Mouse (Mus musculus): Measurements from ENCODE around the gene Ddc. TPM values are rescaled to one million over a fixed set of nuclear protein-coding genes. Genes with fewer than 3 reads are reported as not detected.
A peak's percentile ranks its signal among the peaks of the same experiment; 100 is the strongest.

Gene Ddc
- polyA plus RNA-seq, 1 experiment from 2014 or later: 20.7 TPM

GRCm38 (mm10) chr11:11901509-11901908, 3.6 kb upstream of the Ddc start:
- 0 out of 2 replicates have a peak, but pooled peaks have one; percentile 51 for ATAC-seq (ENCODE audit: insufficient number of reproducible peaks, low FRiP score, low TSS enrichment, low read depth)
- 50% methylated on average over 5 of the region's 5 CpGs for WGBS
- no peaks in the 10 kb centered on the region for H3K4me1 ChIP-seq

GRCm38 (mm10) chr11:11898496-11898895, 552 bp upstream of the Ddc start:
- Histone ChIP-seq H3K4me2 (replicated peaks) (no peak overlapping the region), H3K27ac (replicated peaks) (no peak overlapping the region), H3K9ac (no peak overlapping the region), H3K9me3 (replicated peaks) (no peaks in the 10 kb centered on the region), H3K4me1 (no peaks in the 10 kb centered on the region), H3K4me3 (replicated peaks) (no peak overlapping the region), H3K27me3 (no peaks in the 10 kb centered on the region), H3K36me3 (no peaks in the 10 kb centered on the region)
- WGBS: 87% methylated on average over 3 of the region's 3 CpGs
- no peak for ATAC-seq (ENCODE audit: insufficient number of reproducible peaks, low FRiP score, low TSS enrichment, low read depth)

More at GRCm38 (mm10) chr11:11901509-11901908, 3.6 kb upstream of the Ddc start:
- Histone ChIP-seq H3K9ac (no peak overlapping the region), H3K27ac (replicated peaks) (no peak overlapping the region), H3K4me3 (replicated peaks) (no peak overlapping the region), H3K9me3 (replicated peaks) (no peaks in the 10 kb centered on the region), H3K36me3 (no peaks in the 10 kb centered on the region), H3K4me2 (replicated peaks) (no peak overlapping the region), H3K27me3 (no peaks in the 10 kb centered on the region)

GRCm38 (mm10) chr11:11895479-11895878, 2.5 kb downstream of the Ddc start:
- 82% methylated on average over 2 of the region's 2 CpGs for WGBS
- H3K27me3 ChIP-seq: no peaks in the 10 kb centered on the region

GRCm38 (mm10) chr11:11893769-11894168, 4.2 kb downstream of the Ddc start:
- Histone ChIP-seq H3K4me3 (replicated peaks) (no peak overlapping the region), H3K4me1 (no peaks in the 10 kb centered on the region), H3K9me3 (replicated peaks) (no peaks in the 10 kb centered on the region), H3K27me3 (no peaks in the 10 kb centered on the region), H3K9ac (no peak overlapping the region), H3K4me2 (replicated peaks) (no peak overlapping the region), H3K36me3 (no peaks in the 10 kb centered on the region), H3K27ac (replicated peaks) (no peak overlapping the region)
- no peak for ATAC-seq (ENCODE audit: insufficient number of reproducible peaks, low FRiP score, low TSS enrichment, low read depth)
- 71% methylated on average over 1 of the region's 1 CpGs for WGBS

More at GRCm38 (mm10) chr11:11895479-11895878, 2.5 kb downstream of the Ddc start:
- Histone ChIP-seq H3K4me2 (replicated peaks) (no peak overlapping the region), H3K9me3 (replicated peaks) (no peaks in the 10 kb centered on the region), H3K4me1 (no peaks in the 10 kb centered on the region), H3K27ac (replicated peaks) (no peak overlapping the region), H3K9ac (no peak overlapping the region), H3K36me3 (no peaks in the 10 kb centered on the region), H3K4me3 (replicated peaks) (no peak overlapping the region)
- ATAC-seq (ENCODE audit: insufficient number of reproducible peaks, low FRiP score, low TSS enrichment, low read depth): no peak

DNA sequence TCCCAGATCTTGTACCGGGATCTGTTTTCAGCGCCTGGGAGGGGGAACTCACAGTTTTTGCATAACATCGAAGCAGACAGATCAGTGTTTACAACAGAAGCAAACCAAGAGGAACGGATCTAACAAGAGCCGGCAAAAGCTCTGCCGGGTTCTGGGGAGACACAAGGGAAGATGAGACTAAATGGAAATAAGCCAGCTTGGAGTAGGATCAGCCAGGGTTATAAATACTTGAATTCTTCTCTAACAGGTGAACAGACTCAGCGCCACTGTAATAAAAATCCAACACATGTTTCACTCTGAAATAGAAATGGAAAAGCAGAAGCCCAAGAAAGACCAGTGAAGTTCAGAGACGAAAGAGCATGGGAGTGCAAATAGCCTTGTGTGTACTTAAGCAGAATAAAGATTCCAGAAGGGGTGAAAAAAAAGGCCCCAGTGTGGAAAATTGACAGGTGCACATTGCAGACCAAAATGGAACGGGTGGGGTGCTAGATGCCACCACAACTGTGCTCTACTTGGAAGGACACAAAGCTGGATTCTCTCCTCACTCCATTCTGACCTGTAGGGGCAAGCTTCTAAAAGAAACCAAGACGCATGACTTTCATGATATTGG, 4.8 kb downstream of the Ddc start:
- Histone ChIP-seq H3K9me3 (replicated peaks) (no peaks in the 10 kb centered on the region), H3K4me2 (replicated peaks) (no peak overlapping the region), H3K9ac (no peak overlapping the region), H3K36me3 (no peaks in the 10 kb centered on the region), H3K4me1 (no peaks in the 10 kb centered on the region), H3K27ac (replicated peaks) (no peak overlapping the region), H3K4me3 (replicated peaks) (no peak overlapping the region), H3K27me3 (no peaks in the 10 kb centered on the region)
- ATAC-seq (ENCODE audit: insufficient number of reproducible peaks, low FRiP score, low TSS enrichment, low read depth): 0 out of 2 replicates have a peak, but pooled peaks have one; percentile 19
- WGBS: 47% methylated on average over 10 of the region's 10 CpGs

- Histone ChIP-seq H3K4me2 (replicated peaks) (no peak overlapping the region), H3K27me3 (no peaks in the 10 kb centered on the region), H3K9ac (no peak overlapping the region), H3K4me3 (replicated peaks) (no peak overlapping the region), H3K27ac (replicated peaks) (no peak overlapping the region), H3K9me3 (replicated peaks) (no peaks in the 10 kb centered on the region), H3K4me1 (0 out of 2 replicates have a peak, but pooled peaks cover 2% of the 10 kb centered on the region), H3K36me3 (no peaks in the 10 kb centered on the region)
- ATAC-seq (ENCODE audit: insufficient number of reproducible peaks, low FRiP score, low TSS enrichment, low read depth): no peak
These were observed 6.1 kb downstream of the Ddc start for GRCm38 (mm10) chr11:11891832-11892231.

DNA sequence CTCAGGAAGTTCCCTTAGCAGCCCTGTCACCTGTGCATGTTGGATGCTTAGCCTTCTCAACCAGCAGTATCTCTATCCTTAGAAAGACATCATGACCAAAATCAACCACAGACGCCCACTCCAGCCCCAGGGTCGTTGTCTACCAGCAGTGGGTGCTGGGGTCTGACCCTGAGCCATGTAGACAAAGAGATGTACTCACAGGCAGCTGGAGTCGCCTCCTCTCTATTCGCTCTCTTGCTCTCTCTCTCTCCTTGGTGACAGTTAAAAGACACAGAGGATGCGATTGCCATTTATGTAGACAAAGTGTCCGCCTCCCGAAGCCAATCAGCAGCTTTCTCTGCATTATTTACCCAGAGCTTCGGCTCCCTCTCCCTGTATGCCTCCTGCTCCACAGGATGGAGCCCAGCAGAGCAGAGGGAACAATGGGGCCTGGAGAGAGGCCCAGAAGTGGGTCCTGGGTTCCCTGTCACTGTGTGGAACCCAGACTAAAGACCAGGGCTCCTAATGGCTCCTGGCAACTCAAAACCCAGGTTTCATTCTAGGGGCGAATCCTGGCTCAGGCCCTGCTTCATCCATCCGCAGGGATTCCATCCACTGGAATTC, 7.7 kb downstream of the Ddc start:
- ATAC-seq (ENCODE audit: insufficient number of reproducible peaks, low FRiP score, low TSS enrichment, low read depth): no peak
- H3K27ac ChIP-seq (replicated peaks): no peak overlapping the region
- H3K4me2 ChIP-seq (replicated peaks): no peak overlapping the region
- H3K27me3 ChIP-seq: no peaks in the 10 kb centered on the region
- no peak overlapping the region for H3K4me3 ChIP-seq (replicated peaks)
- H3K36me3 ChIP-seq: no peaks in the 10 kb centered on the region
- no peak overlapping the region for H3K9ac ChIP-seq
- 71% methylated on average over 10 of the region's 10 CpGs for WGBS
- H3K4me1 ChIP-seq: peaks cover 6% of the 10 kb centered on the region; the same call in 1 of the 2 replicates
- no peaks in the 10 kb centered on the region for H3K9me3 ChIP-seq (replicated peaks)

- WGBS: 63% methylated on average over 3 of the region's 3 CpGs
- Histone ChIP-seq H3K4me2 (replicated peaks) (no peak overlapping the region), H3K4me1 (peaks cover 13% of the 10 kb centered on the region), H3K4me3 (replicated peaks) (no peak overlapping the region), H3K9me3 (replicated peaks) (no peaks in the 10 kb centered on the region), H3K36me3 (no peaks in the 10 kb centered on the region), H3K9ac (no peak overlapping the region), H3K27me3 (no peaks in the 10 kb centered on the region), H3K27ac (replicated peaks) (no peak overlapping the region)
- ATAC-seq (ENCODE audit: insufficient number of reproducible peaks, low FRiP score, low TSS enrichment, low read depth): no peak
These were observed 9.2 kb downstream of the Ddc start for GRCm38 (mm10) chr11:11888727-11889126.

GRCm38 (mm10) chr11:11888051-11888450, 9.9 kb downstream of the Ddc start:
- Histone ChIP-seq H3K9ac (no peak overlapping the region), H3K4me2 (replicated peaks) (no peak overlapping the region), H3K4me3 (replicated peaks) (no peak overlapping the region), H3K4me1 (peaks cover 13% of the 10 kb centered on the region), H3K27ac (replicated peaks) (no peak overlapping the region), H3K36me3 (no peaks in the 10 kb centered on the region), H3K27me3 (no peaks in the 10 kb centered on the region), H3K9me3 (replicated peaks) (no peaks in the 10 kb centered on the region)
- WGBS: 79% methylated on average over 3 of the region's 3 CpGs
- no peak for ATAC-seq (ENCODE audit: insufficient number of reproducible peaks, low FRiP score, low TSS enrichment, low read depth)

- no peak overlapping the region for H3K4me3 ChIP-seq (replicated peaks)
- 53% methylated on average over 4 of the region's 4 CpGs for whole genome bisulfite sequencing
- no peaks in the 10 kb centered on the region for H3K27me3 ChIP-seq
- H3K27ac ChIP-seq (replicated peaks): no peak overlapping the region
- ATAC-seq (ENCODE audit: insufficient number of reproducible peaks, low FRiP score, low TSS enrichment, low read depth): no peak
- no peak overlapping the region for H3K4me2 ChIP-seq (replicated peaks)
- peaks cover 13% of the 10 kb centered on the region for H3K4me1 ChIP-seq
- no peaks in the 10 kb centered on the region for H3K36me3 ChIP-seq
- H3K9ac ChIP-seq: no peak overlapping the region
- no peaks in the 10 kb centered on the region for H3K9me3 ChIP-seq (replicated peaks)
These were observed 11.4 kb downstream of the Ddc start for GRCm38 (mm10) chr11:11886403-11886998.

- peaks cover 13% of the 10 kb centered on the region for H3K4me1 ChIP-seq
- no peak overlapping the region for H3K9ac ChIP-seq
- H3K4me3 ChIP-seq (replicated peaks): no peak overlapping the region
- no peak for ATAC-seq (ENCODE audit: insufficient number of reproducible peaks, low FRiP score, low TSS enrichment, low read depth)
- H3K27me3 ChIP-seq: no peaks in the 10 kb centered on the region
- H3K36me3 ChIP-seq: no peaks in the 10 kb centered on the region
- 24% methylated on average over 3 of the region's 3 CpGs for WGBS
- H3K4me2 ChIP-seq (replicated peaks): no peak overlapping the region
- no peak overlapping the region for H3K27ac ChIP-seq (replicated peaks)
- H3K9me3 ChIP-seq (replicated peaks): no peaks in the 10 kb centered on the region
These were observed 12.0 kb downstream of the Ddc start for GRCm38 (mm10) chr11:11885921-11886320.

Data from embryonic facial prominence, embryonic 15.5 days (tissue).